Mouse (Mus musculus) E14TG2a.4 (cell line): ENCODE results near the gene Osbpl2.

Source experiments
- CTCF ChIP-seq: conservative IDR thresholded peaks from 2 replicates; pipeline ENCODE4 v1.5.1; 2014; ENCODE audit warnings: low read length
- NANOG ChIP-seq: IDR thresholded peaks from 2 replicates; pipeline ENCODE4 v1.6.1; 2014; ENCODE audit warnings: borderline replicate concordance, low read length, mixed read lengths
- POU5F1 ChIP-seq: IDR thresholded peaks from 2 replicates; pipeline ENCODE4 v1.6.1; 2014; ENCODE audit warnings: low read length, borderline replicate concordance

GRCm38 (mm10) chr2:180166869-180167268 lies 47.8 kb downstream of the Osbpl2 start:
- TF ChIP-seq CTCF (no peak), POU5F1 (no peak), NANOG (no peak)
